Mouse (Mus musculus) olfactory bulb, adult 2 months (tissue): ENCODE measurements around the gene Cacng7.

Experiments used
- CTCF ChIP-seq: fragments of 200-500 bp; IDR thresholded peaks from 2 replicates; pipeline ENCODE4 v1.5.1; 2012; ENCODE audit warnings: low read depth, mild to moderate bottlenecking, low read length, moderate library complexity; ENCODE audit not compliant: insufficient read depth
- POLR2A ChIP-seq: fragments of 200-500 bp; IDR thresholded peaks from 2 replicates; pipeline ENCODE4 v1.6.1; 2012; ENCODE audit warnings: mild to moderate bottlenecking, low read depth, low read length, moderate library complexity; ENCODE audit not compliant: insufficient read depth

DNA sequence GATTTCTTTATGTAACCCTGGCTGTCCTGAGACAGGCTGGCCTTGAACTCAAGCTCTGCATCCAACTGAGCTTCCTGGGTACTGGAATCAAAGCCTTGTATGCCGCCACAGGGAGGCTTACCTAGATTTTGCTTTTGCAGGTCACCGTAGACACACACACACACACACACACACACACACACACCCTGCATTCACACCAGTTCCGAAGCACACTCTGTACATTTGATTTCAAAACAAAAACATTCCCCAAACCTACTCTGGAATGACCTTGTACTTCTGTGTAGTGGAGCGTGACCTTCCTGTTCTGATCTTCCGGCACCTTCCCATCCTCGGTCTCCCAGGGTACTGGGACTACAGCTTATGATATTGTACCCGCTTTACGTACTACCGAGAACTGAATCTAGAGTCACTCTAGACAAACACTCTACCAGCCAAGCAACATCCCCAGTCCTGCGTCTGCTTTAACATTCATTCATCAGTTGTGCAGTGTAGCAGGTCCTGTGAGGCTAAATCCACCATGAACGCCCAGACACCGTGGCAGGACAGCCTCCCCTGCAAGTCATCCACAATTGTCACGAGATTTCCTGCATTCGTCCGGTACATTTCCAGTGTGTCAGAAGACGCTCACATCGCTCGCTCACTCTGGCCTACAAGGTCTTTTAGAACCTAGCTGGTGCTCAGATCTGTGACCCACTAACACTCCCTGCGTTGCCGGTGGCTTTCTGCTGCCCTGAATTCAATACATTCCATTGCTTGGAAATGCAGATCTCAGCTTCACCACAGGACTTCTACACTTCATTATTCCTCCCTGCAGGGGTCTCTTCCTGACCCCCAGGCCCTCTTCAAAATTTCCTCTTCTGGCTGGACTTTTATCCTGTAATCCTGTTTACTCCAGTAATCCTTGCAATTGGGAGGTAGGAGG is 14.9 kb downstream of the Cacng7 start:
- TF ChIP-seq CTCF: no peak
- TF ChIP-seq POLR2A: no peak
